Mouse (Mus musculus) kidney, adult 2 months (tissue): Measurements from ENCODE around the gene Stk11.

ENCODE experiments used
- CTCF ChIP-seq: fragments of 200-500 bp; conservative IDR thresholded peaks from 2 replicates; pipeline ENCODE4 v1.5.1; 2011; ENCODE audit warnings: low read depth, mild to moderate bottlenecking, control low read depth, low read length, moderate library complexity, mixed read lengths; ENCODE audit not compliant: insufficient read depth, insufficient read length
- POLR2A ChIP-seq: fragments of 200-500 bp; IDR thresholded peaks from one replicate; pipeline ENCODE4 v1.6.1; 2011; ENCODE audit warnings: low read depth, low read length, control low read depth

DNA sequence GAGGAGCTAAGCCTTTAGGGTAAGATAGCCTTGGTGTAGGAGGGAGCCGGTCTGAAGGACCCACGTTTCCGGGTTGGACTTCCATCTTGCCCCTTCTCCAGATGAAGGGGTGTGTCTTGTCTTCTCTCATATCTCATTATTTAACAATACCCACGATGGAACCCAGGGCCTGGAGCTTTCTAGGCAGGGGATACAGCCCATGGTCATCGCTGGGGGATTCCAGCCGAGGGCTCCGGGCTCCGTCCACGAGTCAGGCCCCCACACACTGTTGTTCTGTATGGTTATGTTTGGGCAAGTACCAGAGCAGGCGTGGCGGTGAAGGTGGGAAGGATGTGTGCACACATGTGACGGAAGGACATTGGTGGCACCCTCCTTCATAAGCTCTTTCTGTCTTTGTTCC is 28.6 kb downstream of the Stk11 start:
- TF ChIP-seq CTCF (no peak), POLR2A (no peak)
